Mouse (Mus musculus): ENCODE measurements around the gene Pwp2. TPM values are rescaled to one million over a fixed set of nuclear protein-coding genes. Genes with fewer than 3 reads are reported as not detected.
"Not testable (repeated sequence)": the region's sequence is repeated elsewhere in the genome, so short reads cannot be mapped to it uniquely, and the experiment has no call there.

The Pwp2 gene
- total RNA-seq, 2 experiments from 2014 or later: 7.6 to 8.3 TPM

- DNase-seq: no peak
Observed at GRCm38 (mm10) chr10:78140843-78141242, 44.1 kb downstream of the Pwp2 start.

GRCm38 (mm10) chr10:78140251-78140600, 44.7 kb downstream of the Pwp2 start:
- DNase-seq: no peak

- DNase-seq: no peak
Observed at GRCm38 (mm10) chr10:78139572-78140250, 45.2 kb downstream of the Pwp2 start.

- no peak for DNase-seq
Observed at GRCm38 (mm10) chr10:78138812-78139523, 46.0 kb downstream of the Pwp2 start.

GRCm38 (mm10) chr10:78137191-78137590, 47.8 kb downstream of the Pwp2 start:
- no peak for DNase-seq

- DNase-seq: no peak
Observed at GRCm38 (mm10) chr10:78135947-78136346, 49.0 kb downstream of the Pwp2 start.

- peak; percentile 40 for DNase-seq
Observed at GRCm38 (mm10) chr10:78134975-78135798, 49.8 kb downstream of the Pwp2 start.

GRCm38 (mm10) chr10:78134400-78134799, 50.5 kb downstream of the Pwp2 start:
- DNase-seq: no peak

- no peak for DNase-seq
Observed at GRCm38 (mm10) chr10:78129998-78130397, 55.0 kb downstream of the Pwp2 start.

GRCm38 (mm10) chr10:78129423-78129822, 55.5 kb downstream of the Pwp2 start:
- no peak for DNase-seq

- no peak for DNase-seq
Observed at GRCm38 (mm10) chr10:78128647-78129046, 56.3 kb downstream of the Pwp2 start.

GRCm38 (mm10) chr10:78127931-78128330, 57.0 kb downstream of the Pwp2 start:
- no peak for DNase-seq

GRCm38 (mm10) chr10:78127046-78127870, 57.7 kb downstream of the Pwp2 start:
- no peak for DNase-seq

GRCm38 (mm10) chr10:78126311-78126710, 58.6 kb downstream of the Pwp2 start:
- DNase-seq: no peak

GRCm38 (mm10) chr10:78125061-78125460, 59.9 kb downstream of the Pwp2 start:
- not testable (repeated sequence) for DNase-seq

GRCm38 (mm10) chr10:78124137-78124536, 60.8 kb downstream of the Pwp2 start:
- DNase-seq: not testable (repeated sequence)

Other genes with a start within 250 kb of the Pwp2 start
- under 1 TPM; 0.26 to 0.83 TPM for gene Trpm2, start 214.6 kb downstream of the Pwp2 start, total RNA-seq (2021)
- gene 1810043G02Rik, start 206.6 kb downstream of the Pwp2 start, total RNA-seq (2021): 1 to 10 TPM; 4.0 to 4.7 TPM
- 1 to 10 TPM; 5.2 to 7.7 TPM for gene Pfkl, start 175.1 kb downstream of the Pwp2 start, total RNA-seq (2021)
- not detected for gene Dnmt3l, start 143.2 kb downstream of the Pwp2 start, total RNA-seq (2021)
- gene Aire, start 141.5 kb downstream of the Pwp2 start, total RNA-seq (2021): not detected
- gene Icosl, start 115.8 kb downstream of the Pwp2 start, total RNA-seq (2021): 1 to 10 TPM; 1.3 to 1.7 TPM
- 100 to 1,000 TPM; 225 to 235 TPM for gene D10Jhu81e, start 15.4 kb downstream of the Pwp2 start, total RNA-seq (2021)
- 10 to 100 TPM; 31.0 to 32.9 TPM for gene Trappc10, start 59.5 kb upstream of the Pwp2 start, total RNA-seq (2021)
- gene Agpat3, start 167.3 kb upstream of the Pwp2 start, total RNA-seq (2021): 100 to 1,000 TPM; 120 to 123 TPM
- 10 to 100 TPM; 58.8 to 62.0 TPM for gene Rrp1, start 227.9 kb upstream of the Pwp2 start, total RNA-seq (2021)
- 10 to 100 TPM; 12.5 to 17.1 TPM for gene Cstb, start 240.5 kb upstream of the Pwp2 start, total RNA-seq (2021)

Data from gastrocnemius, postnatal 25 days (tissue).